Mouse (Mus musculus) C2C12 (cell line): ENCODE measurements around the gene Polr3c.

ENCODE experiments used
- CEBPB ChIP-seq: IDR thresholded peaks from one replicate; pipeline ENCODE4 v1.6.1; 2011; ENCODE audit warnings: low read depth, mild to moderate bottlenecking, control low read depth, moderate library complexity
- CTCF ChIP-seq: IDR thresholded peaks from one replicate; pipeline ENCODE4 v1.5.1; 2011; ENCODE audit not compliant: control insufficient read depth, insufficient read depth, insufficient read length
- FOSL1 ChIP-seq: IDR thresholded peaks from one replicate; pipeline ENCODE4 v1.8.0; 2011; ENCODE audit warnings: mild to moderate bottlenecking, low read length; ENCODE audit not compliant: poor library complexity, insufficient read depth, severe bottlenecking
- MAX ChIP-seq: IDR thresholded peaks from one replicate; pipeline ENCODE4 v1.6.1; 2011; ENCODE audit warnings: mild to moderate bottlenecking, control low read depth
- MYOD1 ChIP-seq: IDR thresholded peaks from one replicate; pipeline ENCODE4 v1.6.1; 2011; ENCODE audit warnings: low read depth; ENCODE audit not compliant: control insufficient read depth, insufficient read length
- MYOG ChIP-seq: IDR thresholded peaks from one replicate; pipeline ENCODE4 v1.6.1; 2011; ENCODE audit not compliant: control insufficient read depth, insufficient read length; ENCODE audit errors: extremely low read depth
- USF1 ChIP-seq: IDR thresholded peaks from one replicate; pipeline ENCODE4 v1.6.1; 2011; ENCODE audit warnings: low read depth, mild to moderate bottlenecking, control low read depth, moderate library complexity

DNA sequence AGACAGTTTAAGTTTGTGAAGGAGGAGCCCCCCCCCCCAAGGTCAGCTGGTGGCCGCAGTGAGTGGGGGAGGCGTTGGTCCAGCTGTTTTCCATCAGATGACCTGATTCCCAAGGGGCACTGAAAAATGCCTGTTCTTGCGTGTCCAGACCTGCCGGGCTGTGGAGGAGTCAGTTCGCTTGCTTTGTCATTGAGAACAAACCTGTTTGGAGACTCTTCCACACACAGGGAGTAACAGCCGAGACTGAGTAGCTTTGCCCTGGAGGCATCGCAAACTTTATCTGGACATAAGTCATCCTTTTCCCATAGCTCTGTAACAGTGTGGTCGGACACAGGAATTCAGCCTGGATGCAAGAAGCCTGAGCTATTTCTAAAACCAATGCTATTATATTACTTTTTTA lies 53.0 kb downstream of the Polr3c start:
- no peak for TF ChIP-seq CTCF
- no peak for TF ChIP-seq USF1
- no peak for TF ChIP-seq MYOG
- no peak for TF ChIP-seq MAX
- no peak for TF ChIP-seq CEBPB
- peak; percentile 30 for TF ChIP-seq MYOD1
- no peak for TF ChIP-seq FOSL1
